Mouse (Mus musculus): ENCODE data around the gene Rassf2.

The Rassf2 gene

GRCm38 (mm10) chr2:131952961-131953538 lies 77.0 kb downstream of the Rassf2 start:
- peak; percentile 40 for DNase-seq

- DNase-seq, result peak; percentile 5
Measured at GRCm38 (mm10) chr2:131952456-131952855, 77.6 kb downstream of the Rassf2 start.

GRCm38 (mm10) chr2:131950598-131951095 lies 79.4 kb downstream of the Rassf2 start, which contains the start of gene Prnd:
Prnd (plus strand) TSS chr2:131950861.
- peak; percentile 1 for DNase-seq

DNA sequence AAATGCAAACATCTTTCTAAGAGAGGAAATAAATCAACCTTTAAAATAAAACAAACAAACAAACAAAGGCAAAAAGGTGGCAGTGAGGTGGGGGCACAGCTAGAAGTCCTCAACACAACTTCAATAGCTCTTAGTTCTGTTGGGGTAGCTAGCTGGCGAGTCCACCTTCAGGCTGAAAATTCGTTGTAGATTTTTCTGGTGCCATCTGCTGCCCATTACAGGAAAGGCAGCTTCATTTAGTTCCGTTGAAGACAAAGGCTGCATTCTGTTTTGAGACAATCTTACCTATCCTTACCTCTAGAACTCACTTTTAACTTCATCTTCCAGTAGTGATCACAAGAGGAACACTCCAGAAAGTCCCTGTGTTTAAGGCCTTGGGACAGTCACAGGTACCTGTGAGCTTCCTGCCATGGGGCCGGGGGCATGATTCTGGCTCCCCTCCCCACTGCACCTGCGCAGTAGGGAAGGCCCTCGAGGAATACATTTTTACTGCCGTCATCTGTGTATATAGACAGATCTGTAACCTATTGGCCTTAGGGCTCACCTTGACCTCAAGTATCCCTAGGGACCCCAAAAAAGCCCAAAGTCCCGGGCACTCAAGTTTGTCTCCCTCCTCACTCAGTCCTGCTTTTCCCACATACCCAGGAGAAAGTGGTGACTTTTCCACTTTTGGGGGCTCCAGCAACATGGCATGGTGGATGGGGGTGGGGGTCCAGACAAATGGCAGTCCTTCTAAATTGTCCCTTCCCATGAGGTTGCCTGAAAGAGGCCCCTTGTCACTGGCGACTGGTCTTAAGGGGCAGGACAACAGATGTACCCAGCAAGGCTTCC lies 80.1 kb downstream of the Rassf2 start:
- peak; percentile 11 for DNase-seq

- DNase-seq, result peak; percentile 0
Measured at GRCm38 (mm10) chr2:131948916-131949639, 81.0 kb downstream of the Rassf2 start.

GRCm38 (mm10) chr2:131948156-131948555 lies 81.9 kb downstream of the Rassf2 start:
- DNase-seq, result peak; percentile 0

- peak; percentile 0 for DNase-seq
Measured at GRCm38 (mm10) chr2:131946351-131946750, 83.7 kb downstream of the Rassf2 start.

GRCm38 (mm10) chr2:131945765-131946164 lies 84.3 kb downstream of the Rassf2 start:
- no peak for DNase-seq

DNA sequence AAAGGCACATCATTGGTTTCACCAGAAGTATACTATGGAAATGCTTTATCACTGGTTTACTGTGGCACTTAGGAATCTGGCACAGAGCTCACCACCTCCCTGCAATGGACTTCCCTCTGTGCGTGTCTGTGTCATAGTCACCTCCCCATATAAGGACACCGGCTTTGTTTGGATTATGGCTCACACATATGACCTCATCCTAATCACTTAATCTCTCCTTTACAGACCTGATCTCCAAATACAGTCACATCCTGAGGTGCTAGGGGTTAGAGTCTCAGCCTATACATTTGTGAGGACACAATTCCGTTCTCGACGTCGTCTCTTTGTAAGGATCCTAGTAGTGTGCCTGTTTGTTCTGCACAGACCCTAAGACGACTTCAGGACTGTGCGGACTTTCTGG lies 84.8 kb downstream of the Rassf2 start:
- DNase-seq, result peak; percentile 0

GRCm38 (mm10) chr2:131944370-131944769 lies 85.7 kb downstream of the Rassf2 start:
- DNase-seq, result no peak

GRCm38 (mm10) chr2:131941501-131941900 lies 88.6 kb downstream of the Rassf2 start:
- DNase-seq, result no peak

DNA sequence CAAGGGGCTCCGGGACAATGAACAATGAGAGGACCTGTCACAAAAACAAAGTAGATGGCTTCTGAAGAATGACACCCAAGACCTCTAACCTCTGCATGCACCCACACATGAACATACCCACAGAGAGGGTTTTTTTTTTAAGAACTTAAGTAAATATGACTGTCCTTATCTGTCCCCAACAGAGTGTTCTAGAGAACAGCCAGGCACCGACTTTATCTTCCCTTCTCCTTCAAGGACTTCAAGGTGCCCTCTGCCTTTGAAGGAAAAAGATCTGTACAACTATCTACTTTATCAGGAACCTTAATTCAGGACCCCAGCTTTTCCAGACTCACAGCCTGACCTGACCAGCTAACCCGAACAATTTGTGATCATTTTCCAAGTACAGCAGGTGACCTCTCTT lies 89.6 kb downstream of the Rassf2 start:
- no peak for DNase-seq
